Mouse (Mus musculus) left cerebral cortex, adult 8-10 months (tissue): Measurements from ENCODE around the gene Ifi27l2a. TPM values are rescaled to one million over a fixed set of nuclear protein-coding genes. Genes with fewer than 3 reads are reported as not detected.

Experiments used
- DNase-seq, 2 experiments: peaks; one replicate each; pipeline ENCODE4 v3.0.0; 2022; ENCODE audit warnings: low spot score in 2 of 2
- total RNA-seq, 4 experiments: library from RNA; stranded (reverse); gene quantifications; 2 replicates each; pipeline ENCODE4 v1.2.4; 2022

Gene Ifi27l2a
- total RNA-seq, 4 experiments from 2014 or later: 1.3 to 12.1 (median 5.3) TPM

GRCm38 (mm10) chr12:103426710-103427109 is 16.8 kb downstream of the Ifi27l2a start:
- DNase-seq: no peak

- peak; percentile 89 to 99 for DNase-seq
These were observed 17.6 kb downstream of the Ifi27l2a start, which contains the start of gene Ddx24 for GRCm38 (mm10) chr12:103425729-103426470. Gene Ddx24 (minus strand): TSS chr12:103425830.

- no peak for DNase-seq
These were observed 18.3 kb downstream of the Ifi27l2a start for GRCm38 (mm10) chr12:103425016-103425728.

GRCm38 (mm10) chr12:103408144-103408543 is 35.3 kb downstream of the Ifi27l2a start:
- peak in 1 of 2 experiments; percentile 80 for DNase-seq

- no peak for DNase-seq
These were observed 35.8 kb downstream of the Ifi27l2a start, which contains the start of gene 9330161L09Rik for GRCm38 (mm10) chr12:103407720-103408119. Gene 9330161L09Rik (minus strand): TSS chr12:103407820.

GRCm38 (mm10) chr12:103404131-103404530 is 39.3 kb downstream of the Ifi27l2a start:
- DNase-seq: no peak

GRCm38 (mm10) chr12:103396751-103397150 is 46.7 kb downstream of the Ifi27l2a start:
- no peak for DNase-seq

- DNase-seq: no peak
These were observed 47.8 kb downstream of the Ifi27l2a start for GRCm38 (mm10) chr12:103395486-103396275.

GRCm38 (mm10) chr12:103393528-103393927 is 50.0 kb downstream of the Ifi27l2a start:
- DNase-seq: no peak

Other genes starting within 250 kb of the Ifi27l2a start
- gene Prima1, start 201.5 kb downstream of the Ifi27l2a start, total RNA-seq: 10 to 100 TPM; 14.3 to 15.5 (median 14.9) TPM
- 1 to 10 TPM; 1.9 to 4.9 (median 3.1) TPM for gene Fam181a, start 132.7 kb downstream of the Ifi27l2a start, total RNA-seq
- gene Asb2, start 87.7 kb downstream of the Ifi27l2a start, total RNA-seq: 1 to 10 TPM; 4.2 to 7.1 (median 4.7) TPM
- 10 to 100 TPM; 17.2 to 21.0 (median 18.4) TPM for gene Otub2, start 55.0 kb downstream of the Ifi27l2a start, total RNA-seq
- gene 9330161L09Rik, start 35.9 kb downstream of the Ifi27l2a start, total RNA-seq: 1 to 10 TPM; 3.4 to 5.0 (median 4.2) TPM
- 100 to 1,000 TPM; 253 to 278 (median 258) TPM for gene Ddx24, start 17.9 kb downstream of the Ifi27l2a start, total RNA-seq
- 100 to 1,000 TPM in 2 of 4 experiments, 10 to 100 TPM in 2; 75.6 to 125 (median 90.7) TPM for gene Ifi27, start 9.5 kb downstream of the Ifi27l2a start, total RNA-seq
- not detected for gene Ifi27l2b, start 13.5 kb upstream of the Ifi27l2a start, total RNA-seq
- 10 to 100 TPM; 24.7 to 31.9 (median 29.3) TPM for gene Ppp4r4, start 88.6 kb upstream of the Ifi27l2a start, total RNA-seq
- not detected for gene Serpina10, start 187.8 kb upstream of the Ifi27l2a start, total RNA-seq
- gene Serpina6, start 213.5 kb upstream of the Ifi27l2a start, total RNA-seq: not detected
- gene Serpina16, start 232.5 kb upstream of the Ifi27l2a start, total RNA-seq: not detected